Mouse (Mus musculus) megakaryocyte, embryonic 14.5 days (primary cell): Measurements from ENCODE around the gene Pld4. TPM values are rescaled to one million over a fixed set of nuclear protein-coding genes. Genes with fewer than 3 reads are reported as not detected.

Source experiments
- H3K27me3 ChIP-seq: replicated peaks from 2 replicates; pipeline ENCODE3; 2012; ENCODE audit warnings: inconsistent platforms
- H3K36me3 ChIP-seq: replicated peaks from 2 replicates; pipeline ENCODE3; 2012; ENCODE audit warnings: low read length, inconsistent platforms, mixed read lengths
- H3K4me1 ChIP-seq: 2 replicates; pipeline ENCODE4 v1.6.1; 2012; ENCODE audit warnings: inconsistent platforms
- H3K4me3 ChIP-seq: replicated peaks from 2 replicates; pipeline ENCODE3; 2012; ENCODE audit warnings: moderate library complexity, mild to moderate bottlenecking, inconsistent platforms
- H3K9me3 ChIP-seq: 2 replicates; pipeline ENCODE4 v1.6.1; 2012; ENCODE audit warnings: inconsistent platforms
- FLI1 ChIP-seq: IDR thresholded peaks from 2 replicates; pipeline ENCODE4 v1.6.1; 2012; ENCODE audit warnings: low read length, inconsistent platforms, mixed read lengths
- GATA1 ChIP-seq: IDR thresholded peaks from 3 replicates; pipeline ENCODE4 v1.6.1; 2012; ENCODE audit warnings: mixed read lengths, low read length, inconsistent platforms, borderline replicate concordance
- polyA plus RNA-seq: library from polyadenylated mRNA; stranded (reverse); fragments of >175 nt; gene quantifications from 2 replicates; pipeline ENCODE4 v1.2.3, GENCODE M21; 2012; ENCODE audit warnings: low replicate concordance; ENCODE audit not compliant: insufficient read depth

Pld4 gene
- 11.4 and 36.3 TPM in 2 replicates for polyA plus RNA-seq

- Histone ChIP-seq H3K9me3 (peaks cover 4% of the 10 kb centered on the region; the same call in 1 of the 2 replicates), H3K4me3 (peak within 1 kb of the TSS; percentile 64), H3K27me3 (peaks cover 69% of the 10 kb centered on the region), H3K4me1 (peaks cover 27% of the 10 kb centered on the region), H3K36me3 (no peaks in the 10 kb centered on the region)
- TF ChIP-seq GATA1 (no peak), FLI1 (no peak)
These were observed at the start of gene Pld4 for GRCm38 (mm10) chr12:112760154-112760926. Gene Pld4 (plus strand): TSS chr12:112760655.

DNA sequence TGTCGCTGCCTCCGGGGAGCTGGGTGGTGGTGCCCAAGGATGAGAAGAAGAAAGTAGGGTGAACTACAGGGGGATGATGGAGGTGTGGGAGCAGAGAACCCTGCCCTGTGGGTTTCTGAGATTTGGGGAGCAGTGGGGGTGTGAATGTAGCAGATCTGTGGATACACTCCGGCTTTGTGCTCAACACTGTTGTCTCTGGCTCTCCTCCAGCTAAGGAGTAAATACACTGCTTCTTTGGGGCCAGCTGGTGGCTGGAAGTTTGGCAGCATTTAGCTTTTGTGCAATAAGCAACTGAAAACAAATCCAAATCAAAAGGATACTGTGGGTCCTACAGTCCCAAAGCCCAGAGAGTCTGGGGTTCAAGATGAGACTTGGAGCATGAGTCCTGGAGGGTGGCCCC is 46.5 kb upstream of the Pld4 start:
- Histone ChIP-seq H3K4me1 (peaks cover 3% of the 10 kb centered on the region; the same call in 1 of the 2 replicates), H3K9me3 (peaks cover 10% of the 10 kb centered on the region; the same call in 1 of the 2 replicates), H3K27me3 (peaks cover 64% of the 10 kb centered on the region), H3K36me3 (no peaks in the 10 kb centered on the region), H3K4me3 (no peak overlapping the region)
- TF ChIP-seq FLI1 (no peak), GATA1 (no peak)

DNA sequence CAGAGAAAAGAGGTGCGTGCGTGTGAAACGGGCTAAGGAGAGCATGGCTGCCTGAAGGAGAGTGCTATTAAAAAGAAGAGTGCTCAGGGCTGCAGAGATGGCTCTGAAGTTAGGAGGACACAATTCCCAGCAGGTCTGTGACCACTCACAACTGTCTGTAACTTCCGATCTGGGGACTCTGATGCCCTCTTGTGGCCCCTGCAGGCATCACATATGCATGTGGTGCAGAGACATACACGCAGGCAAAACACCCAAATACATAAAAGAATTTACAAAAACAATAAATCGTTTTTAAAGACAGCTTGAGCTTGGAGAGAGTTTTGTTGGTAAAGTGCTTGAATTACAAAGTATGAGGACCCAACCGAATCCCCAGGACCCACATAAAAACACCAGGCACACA is 43.3 kb upstream of the Pld4 start:
- H3K27me3 ChIP-seq = peaks cover 73% of the 10 kb centered on the region
- TF ChIP-seq GATA1 (no peak), FLI1 (no peak)
- no peaks in the 10 kb centered on the region for H3K36me3 ChIP-seq
- no peak overlapping the region for H3K4me3 ChIP-seq
- no peaks in the 10 kb centered on the region for H3K9me3 ChIP-seq
- H3K4me1 ChIP-seq = peaks cover 13% of the 10 kb centered on the region

GRCm38 (mm10) chr12:112718995-112719394 is 41.5 kb upstream of the Pld4 start:
- Histone ChIP-seq H3K36me3 (no peaks in the 10 kb centered on the region), H3K4me3 (no peak overlapping the region), H3K27me3 (peaks cover 84% of the 10 kb centered on the region), H3K9me3 (no peaks in the 10 kb centered on the region), H3K4me1 (peaks cover 31% of the 10 kb centered on the region)
- TF ChIP-seq FLI1 (no peak), GATA1 (no peak)

GRCm38 (mm10) chr12:112720216-112720615 is 40.2 kb upstream of the Pld4 start, which contains the start of gene Cep170b:
Gene Cep170b (plus strand): TSS chr12:112720455.
- H3K4me3 ChIP-seq = no peak within 1 kb of the TSS

GRCm38 (mm10) chr12:112720890-112721423 is 39.5 kb upstream of the Pld4 start:
- Histone ChIP-seq H3K4me3 (no peak overlapping the region), H3K4me1 (peaks cover 31% of the 10 kb centered on the region), H3K27me3 (peaks cover 85% of the 10 kb centered on the region), H3K9me3 (no peaks in the 10 kb centered on the region), H3K36me3 (no peaks in the 10 kb centered on the region)
- TF ChIP-seq GATA1 = no peak
- TF ChIP-seq FLI1 = no peak

More at GRCm38 (mm10) chr12:112720216-112720615, 40.2 kb upstream of the Pld4 start, which contains the start of gene Cep170b:
- Histone ChIP-seq H3K4me1 (peaks cover 31% of the 10 kb centered on the region), H3K27me3 (peaks cover 86% of the 10 kb centered on the region), H3K9me3 (no peaks in the 10 kb centered on the region), H3K36me3 (no peaks in the 10 kb centered on the region)
- TF ChIP-seq FLI1 (no peak), GATA1 (no peak)

GRCm38 (mm10) chr12:112721424-112722239 is 38.8 kb upstream of the Pld4 start:
- Histone ChIP-seq H3K4me3 (peak overlapping the region; percentile 92), H3K27me3 (peaks cover 88% of the 10 kb centered on the region)
- TF ChIP-seq FLI1 (no peak), GATA1 (no peak)

GRCm38 (mm10) chr12:112722240-112723027 is 38.0 kb upstream of the Pld4 start:
- no peak for TF ChIP-seq FLI1
- TF ChIP-seq GATA1 = no peak
- Histone ChIP-seq H3K4me1 (peaks cover 28% of the 10 kb centered on the region), H3K9me3 (no peaks in the 10 kb centered on the region), H3K36me3 (no peaks in the 10 kb centered on the region), H3K4me3 (peak overlapping the region; percentile 92), H3K27me3 (peaks cover 96% of the 10 kb centered on the region)

More at GRCm38 (mm10) chr12:112721424-112722239, 38.8 kb upstream of the Pld4 start:
- Histone ChIP-seq H3K36me3 (no peaks in the 10 kb centered on the region), H3K9me3 (no peaks in the 10 kb centered on the region), H3K4me1 (peaks cover 31% of the 10 kb centered on the region)

DNA sequence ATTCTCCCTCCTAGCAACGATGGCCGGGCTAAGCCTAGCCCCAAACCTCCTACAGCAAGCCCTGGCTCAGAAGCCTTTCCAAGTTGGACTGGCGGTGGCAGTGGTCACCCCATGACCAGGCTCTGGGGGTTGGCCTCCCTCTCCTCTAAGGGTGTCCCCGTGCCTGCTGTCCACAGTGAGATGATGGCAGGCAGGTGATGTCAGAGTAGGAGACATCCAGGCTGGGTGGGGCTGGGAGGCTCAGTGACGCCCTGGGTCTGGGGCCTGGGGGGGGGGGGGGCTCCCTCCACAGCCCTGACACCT is 37.5 kb upstream of the Pld4 start:
- Histone ChIP-seq H3K4me1 (peaks cover 28% of the 10 kb centered on the region), H3K36me3 (no peaks in the 10 kb centered on the region), H3K27me3 (peaks cover 95% of the 10 kb centered on the region), H3K9me3 (no peaks in the 10 kb centered on the region), H3K4me3 (peak overlapping the region; percentile 92)
- TF ChIP-seq GATA1 = no peak
- no peak for TF ChIP-seq FLI1
